Mouse (Mus musculus) midbrain, embryonic 10.5 days (tissue): Measurements from ENCODE around the gene Tlx3. TPM values are rescaled to one million over a fixed set of nuclear protein-coding genes. Genes with fewer than 3 reads are reported as not detected.

ENCODE experiments used
- DNase-seq: peaks from one replicate; pipeline ENCODE4 v3.0.0-alpha.2; 2017; ENCODE audit warnings: low spot score
- H3K27ac ChIP-seq: fragments of 300-500 bp; sonication (generic); replicated peaks from 2 replicates; pipeline ENCODE4 v1.5.1; 2016; ENCODE audit warnings: mild to moderate bottlenecking
- H3K27me3 ChIP-seq: fragments of 300-500 bp; sonication (generic); 2 replicates; pipeline ENCODE4 v1.6.1; 2016; ENCODE audit warnings: low read depth, mild to moderate bottlenecking; ENCODE audit not compliant: poor library complexity, severe bottlenecking
- H3K36me3 ChIP-seq: fragments of 300-500 bp; sonication (generic); 2 replicates; pipeline ENCODE4 v1.6.1; 2016; ENCODE audit warnings: mild to moderate bottlenecking, moderate library complexity
- H3K4me1 ChIP-seq: fragments of 300-500 bp; sonication (generic); 2 replicates; pipeline ENCODE4 v1.6.1; 2016
- H3K4me3 ChIP-seq: fragments of 300-500 bp; sonication (generic); 2 replicates; pipeline ENCODE4 v1.5.1; 2016; ENCODE audit warnings: mild to moderate bottlenecking, moderate library complexity
- H3K9me3 ChIP-seq: fragments of 300-500 bp; sonication (generic); replicated peaks from 2 replicates; pipeline ENCODE4 v1.6.1; 2016; ENCODE audit warnings: mild to moderate bottlenecking
- WGBS: fragments of 180-500 bp; shearing (Covaris S2); methylation state at CpG from one replicate; pipeline ENCODE4 v1.1.7; 2016; 5-methylcytosine and 5-hydroxymethylcytosine counted together
- polyA plus RNA-seq: library from polyadenylated mRNA; unstranded; fragments of >200 nt; fragmentation: Nextera tagmentation; extraction: Ambion mirVana; gene quantifications from 2 replicates; pipeline ENCODE4 v1.2.1, GENCODE M21; 2016

Gene Tlx3
- polyA plus RNA-seq, 1 experiment from 2014 or later: 3.3 TPM

- DNase-seq: no peak
- peaks cover 59% of the 10 kb centered on the region for H3K4me1 ChIP-seq
- H3K9me3 ChIP-seq: 0 out of 2 replicates have a peak, but pooled peaks cover 1% of the 10 kb centered on the region
- peaks cover 100% of the 10 kb centered on the region for H3K27me3 ChIP-seq
- under 1% methylated on average over 47 of the region's 47 CpGs for WGBS
- H3K36me3 ChIP-seq: no peaks in the 10 kb centered on the region
- no peak overlapping the region; the same call in 1 of the 2 replicates for H3K27ac ChIP-seq
- peak overlapping the region; percentile 55 for H3K4me3 ChIP-seq
Measured at GRCm38 (mm10) chr11:33202972-33203371, 417 bp downstream of the Tlx3 start.

- no peaks in the 10 kb centered on the region for H3K36me3 ChIP-seq
- H3K4me1 ChIP-seq: peaks cover 59% of the 10 kb centered on the region
- DNase-seq: peak; percentile 51
- WGBS: under 1% methylated on average over 37 of the region's 37 CpGs
- H3K27ac ChIP-seq: no peak overlapping the region; the same call in 1 of the 2 replicates
- peak overlapping the region; percentile 55 for H3K4me3 ChIP-seq
- H3K9me3 ChIP-seq: peaks cover 8% of the 10 kb centered on the region
- H3K27me3 ChIP-seq: peaks cover 100% of the 10 kb centered on the region
Measured at GRCm38 (mm10) chr11:33202296-33202695, 1.1 kb downstream of the Tlx3 start.

- Histone ChIP-seq H3K9me3 (peaks cover 13% of the 10 kb centered on the region), H3K27ac (0 out of 2 replicates have a peak overlapping the region, but pooled peaks have one; percentile 42), H3K36me3 (no peaks in the 10 kb centered on the region), H3K4me1 (peaks cover 62% of the 10 kb centered on the region), H3K4me3 (peak overlapping the region; percentile 55), H3K27me3 (peaks cover 100% of the 10 kb centered on the region)
- DNase-seq: no peak
- 2% methylated on average over 19 of the region's 19 CpGs for WGBS
Measured at GRCm38 (mm10) chr11:33201626-33202010, 1.8 kb downstream of the Tlx3 start.

GRCm38 (mm10) chr11:33200764-33201625 is 2.4 kb downstream of the Tlx3 start:
- 0% methylated on average over 76 of the region's 76 CpGs for WGBS
- peak overlapping the region; percentile 68; the same call in 1 of the 2 replicates for H3K27ac ChIP-seq
- peaks cover 100% of the 10 kb centered on the region for H3K27me3 ChIP-seq
- H3K4me3 ChIP-seq: peak overlapping the region; percentile 55
- peaks cover 13% of the 10 kb centered on the region for H3K9me3 ChIP-seq
- DNase-seq: peak; percentile 80
- peaks cover 65% of the 10 kb centered on the region for H3K4me1 ChIP-seq
- no peaks in the 10 kb centered on the region for H3K36me3 ChIP-seq

- peak overlapping the region; percentile 55 for H3K4me3 ChIP-seq
- peaks cover 13% of the 10 kb centered on the region for H3K9me3 ChIP-seq
- no peaks in the 10 kb centered on the region for H3K36me3 ChIP-seq
- peak overlapping the region; percentile 33; the same call in 1 of the 2 replicates for H3K27ac ChIP-seq
- WGBS: 1% methylated on average over 45 of the region's 45 CpGs
- DNase-seq: peak; percentile 65
- H3K4me1 ChIP-seq: peaks cover 65% of the 10 kb centered on the region
- H3K27me3 ChIP-seq: peaks cover 100% of the 10 kb centered on the region
Measured at GRCm38 (mm10) chr11:33199906-33200763, 3.3 kb downstream of the Tlx3 start.

GRCm38 (mm10) chr11:33199117-33199514 is 4.3 kb downstream of the Tlx3 start:
- Histone ChIP-seq H3K9me3 (peaks cover 13% of the 10 kb centered on the region), H3K4me1 (peaks cover 62% of the 10 kb centered on the region), H3K4me3 (0 out of 2 replicates have a peak overlapping the region, but pooled peaks have one; percentile 9), H3K27me3 (peaks cover 100% of the 10 kb centered on the region), H3K27ac (no peak overlapping the region), H3K36me3 (no peaks in the 10 kb centered on the region)
- 2% methylated on average over 15 of the region's 15 CpGs for WGBS
- DNase-seq: no peak

GRCm38 (mm10) chr11:33198351-33199116 is 4.9 kb downstream of the Tlx3 start:
- WGBS: 14% methylated on average over 22 of the region's 22 CpGs
- H3K27me3 ChIP-seq: peaks cover 100% of the 10 kb centered on the region
- peak; percentile 45 for DNase-seq

GRCm38 (mm10) chr11:33197673-33198072 is 5.7 kb downstream of the Tlx3 start:
- Histone ChIP-seq H3K4me3 (no peak overlapping the region), H3K36me3 (no peaks in the 10 kb centered on the region), H3K27ac (no peak overlapping the region), H3K9me3 (peaks cover 13% of the 10 kb centered on the region), H3K4me1 (peaks cover 61% of the 10 kb centered on the region), H3K27me3 (peaks cover 100% of the 10 kb centered on the region)
- DNase-seq: peak; percentile 39
- whole genome bisulfite sequencing: 14% methylated on average over 15 of the region's 15 CpGs

More at GRCm38 (mm10) chr11:33198351-33199116, 4.9 kb downstream of the Tlx3 start:
- Histone ChIP-seq H3K36me3 (no peaks in the 10 kb centered on the region), H3K4me1 (peaks cover 62% of the 10 kb centered on the region), H3K9me3 (peaks cover 13% of the 10 kb centered on the region), H3K4me3 (no peak overlapping the region), H3K27ac (no peak overlapping the region)

- peaks cover 13% of the 10 kb centered on the region for H3K9me3 ChIP-seq
- H3K4me1 ChIP-seq: peaks cover 58% of the 10 kb centered on the region
- H3K27me3 ChIP-seq: peaks cover 100% of the 10 kb centered on the region
- H3K36me3 ChIP-seq: no peaks in the 10 kb centered on the region
- no peak for DNase-seq
- no peak overlapping the region for H3K4me3 ChIP-seq
- no peak overlapping the region for H3K27ac ChIP-seq
- WGBS: 25% methylated on average over 13 of the region's 13 CpGs
Measured at GRCm38 (mm10) chr11:33197133-33197514, 6.3 kb downstream of the Tlx3 start.

- peak; percentile 60 for DNase-seq
- no peaks in the 10 kb centered on the region for H3K36me3 ChIP-seq
- peaks cover 13% of the 10 kb centered on the region for H3K9me3 ChIP-seq
- H3K27ac ChIP-seq: 0 out of 2 replicates have a peak overlapping the region, but pooled peaks have one; percentile 6
- 7% methylated on average over 24 of the region's 24 CpGs for WGBS
- H3K4me3 ChIP-seq: peak overlapping the region; percentile 7; the same call in 1 of the 2 replicates
- H3K27me3 ChIP-seq: peaks cover 100% of the 10 kb centered on the region
- H3K4me1 ChIP-seq: peaks cover 56% of the 10 kb centered on the region
Measured at GRCm38 (mm10) chr11:33196447-33197132, 6.8 kb downstream of the Tlx3 start.
